In the genomic region with DNA sequence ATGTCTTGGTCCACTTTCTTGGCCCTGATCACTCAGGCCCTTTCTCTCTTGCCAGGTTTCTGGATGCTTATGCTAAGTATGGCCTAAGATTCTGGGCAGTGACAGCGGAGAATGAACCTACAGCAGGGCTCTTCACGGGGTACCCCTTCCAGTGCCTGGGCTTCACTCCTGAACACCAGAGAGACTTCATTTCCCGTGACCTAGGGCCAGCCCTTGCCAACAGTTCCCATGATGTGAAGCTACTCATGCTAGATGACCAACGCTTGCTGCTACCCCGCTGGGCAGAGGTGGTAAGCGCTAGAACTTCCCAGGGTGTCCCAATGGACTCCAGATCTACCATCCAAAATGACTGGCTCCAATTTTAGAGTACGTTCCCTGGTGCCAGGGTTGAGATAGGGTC, we compare ENCODE assay signal across 26 mouse cellular contexts. TPM values are rescaled to one million over a fixed set of nuclear protein-coding genes. Genes with fewer than 3 reads are reported as not detected.
"Had no signal": no experiment of that assay in that cellular context is flagged by ENCODE, and none has a peak within 500 bp of the region (broad histone marks: within the 10 kb centered on the region; RNA-seq: fewer than 3 reads in every experiment).

No protein-coding gene starts in this region.

- H3K4me2 ChIP-seq: heart, embryonic 12.5 days; hindbrain, embryonic 13.5 days; hindbrain, embryonic 15.5 days; kidney, embryonic 15.5 days; limb, embryonic 13.5 days; limb, embryonic 15.5 days; liver, embryonic 12.5 days had no signal

- H3K4me3 ChIP-seq: heart, embryonic 10.5 days; heart, embryonic 12.5 days; hindbrain, embryonic 13.5 days; hindbrain, embryonic 15.5 days; kidney, embryonic 15.5 days; limb, embryonic 13.5 days; limb, embryonic 15.5 days; liver, embryonic 12.5 days had no signal

- H3K27me3 ChIP-seq: heart, embryonic 12.5 days; hindbrain, embryonic 13.5 days; hindbrain, embryonic 15.5 days; kidney, embryonic 15.5 days; limb, embryonic 13.5 days; limb, embryonic 15.5 days; liver, embryonic 12.5 days had no signal

- DNase-seq: gastrocnemius, postnatal 14 days; gastrocnemius, postnatal 36 days; heart, adult 18-20 months; heart, postnatal 10 days; heart, postnatal 36 days; kidney, adult 11 months; kidney, adult 2 months; kidney, adult 9 months; kidney, postnatal 14 days; kidney, postnatal 36 days; layer of hippocampus, adult 9-11 months; layer of hippocampus, postnatal 36 days; left cerebral cortex, postnatal 4 days had no signal

- H3K9me3 ChIP-seq: heart, embryonic 10.5 days; heart, embryonic 12.5 days; hindbrain, embryonic 13.5 days; hindbrain, embryonic 15.5 days; kidney, embryonic 15.5 days; limb, embryonic 13.5 days; limb, embryonic 15.5 days; liver, embryonic 12.5 days had no signal

- H3K9ac ChIP-seq: heart, embryonic 12.5 days; hindbrain, embryonic 13.5 days; hindbrain, embryonic 15.5 days; kidney, embryonic 15.5 days; limb, embryonic 13.5 days; limb, embryonic 15.5 days; liver, embryonic 12.5 days; liver, embryonic 14.5 days had no signal

- H3K27ac ChIP-seq: heart, embryonic 10.5 days; hindbrain, embryonic 13.5 days; hindbrain, embryonic 15.5 days; hindbrain, postnatal 0 days; kidney, embryonic 15.5 days; kidney, postnatal 0 days; limb, embryonic 13.5 days; limb, embryonic 15.5 days; liver, embryonic 12.5 days; liver, embryonic 14.5 days had no signal

- ATAC-seq: hindbrain, postnatal 0 days; intestine, embryonic 16.5 days; liver, embryonic 12.5 days had no signal

RNA-seq across cellular contexts. Expression of a gene that starts 8.9 kb away (rescaled TPM):
- total RNA-seq: hematopoietic stem cell, adult 5-6 weeks had no signal

RNA-seq across cellular contexts. Expression of a gene that starts 22.8 kb away (rescaled TPM):
- polyA plus RNA-seq: heart, embryonic 12.5 days; liver, embryonic 12.5 days had no signal
